Mouse (Mus musculus) forebrain, embryonic 15.5 days (tissue): ENCODE measurements around the gene Rexo4. TPM values are rescaled to one million over a fixed set of nuclear protein-coding genes. Genes with fewer than 3 reads are reported as not detected.

Source experiments
- ATAC-seq: fragments of 200-750 bp; cut with Nextera tagmentation; replicated peaks from 2 replicates; pipeline ENCODE4 v1.8.0; 2017; ENCODE audit warnings: mild to moderate bottlenecking, moderate TSS enrichment, moderate library complexity
- H3K27ac ChIP-seq: fragments of 300-500 bp; sonication (generic); replicated peaks from 2 replicates; pipeline ENCODE4 v1.5.1; 2015; ENCODE audit warnings: mild to moderate bottlenecking, inconsistent platforms
- H3K27me3 ChIP-seq: fragments of 300-500 bp; sonication (generic); 2 replicates; pipeline ENCODE4 v1.6.1; 2015; ENCODE audit warnings: inconsistent platforms
- H3K36me3 ChIP-seq: fragments of 300-500 bp; sonication (generic); 2 replicates; pipeline ENCODE4 v1.6.1; 2015; ENCODE audit warnings: mild to moderate bottlenecking, inconsistent platforms
- H3K4me1 ChIP-seq: fragments of 300-500 bp; sonication (generic); 2 replicates; pipeline ENCODE4 v1.6.1; 2015; ENCODE audit warnings: inconsistent platforms
- H3K4me2 ChIP-seq: fragments of 300-500 bp; sonication (generic); replicated peaks from 2 replicates; pipeline ENCODE4 v1.6.1; 2015; ENCODE audit warnings: mild to moderate bottlenecking, inconsistent platforms
- H3K4me3 ChIP-seq: fragments of 300-500 bp; sonication (generic); 2 replicates; pipeline ENCODE4 v1.5.1; 2015; ENCODE audit warnings: mild to moderate bottlenecking, inconsistent platforms
- H3K9ac ChIP-seq: fragments of 300-500 bp; sonication (generic); replicated peaks from 2 replicates; pipeline ENCODE4 v1.6.1; 2015; ENCODE audit warnings: mild to moderate bottlenecking, inconsistent platforms
- H3K9me3 ChIP-seq: fragments of 300-500 bp; sonication (generic); 2 replicates; pipeline ENCODE4 v1.6.1; 2016; ENCODE audit warnings: inconsistent platforms
- WGBS: fragments of 180-500 bp; shearing (Covaris S2); methylation state at CpG from one replicate; pipeline ENCODE4 v1.1.7; 2015; ENCODE audit warnings: mixed read lengths; 5-methylcytosine and 5-hydroxymethylcytosine counted together
- polyA plus RNA-seq: library from polyadenylated mRNA; unstranded; fragments of >200 nt; fragmentation: Nextera tagmentation; extraction: Ambion mirVana; gene quantifications from 2 replicates; pipeline ENCODE4 v1.2.1, GENCODE M21; 2015

The Rexo4 gene
- polyA plus RNA-seq, 1 experiment from 2014 or later, result 38.8 TPM

DNA sequence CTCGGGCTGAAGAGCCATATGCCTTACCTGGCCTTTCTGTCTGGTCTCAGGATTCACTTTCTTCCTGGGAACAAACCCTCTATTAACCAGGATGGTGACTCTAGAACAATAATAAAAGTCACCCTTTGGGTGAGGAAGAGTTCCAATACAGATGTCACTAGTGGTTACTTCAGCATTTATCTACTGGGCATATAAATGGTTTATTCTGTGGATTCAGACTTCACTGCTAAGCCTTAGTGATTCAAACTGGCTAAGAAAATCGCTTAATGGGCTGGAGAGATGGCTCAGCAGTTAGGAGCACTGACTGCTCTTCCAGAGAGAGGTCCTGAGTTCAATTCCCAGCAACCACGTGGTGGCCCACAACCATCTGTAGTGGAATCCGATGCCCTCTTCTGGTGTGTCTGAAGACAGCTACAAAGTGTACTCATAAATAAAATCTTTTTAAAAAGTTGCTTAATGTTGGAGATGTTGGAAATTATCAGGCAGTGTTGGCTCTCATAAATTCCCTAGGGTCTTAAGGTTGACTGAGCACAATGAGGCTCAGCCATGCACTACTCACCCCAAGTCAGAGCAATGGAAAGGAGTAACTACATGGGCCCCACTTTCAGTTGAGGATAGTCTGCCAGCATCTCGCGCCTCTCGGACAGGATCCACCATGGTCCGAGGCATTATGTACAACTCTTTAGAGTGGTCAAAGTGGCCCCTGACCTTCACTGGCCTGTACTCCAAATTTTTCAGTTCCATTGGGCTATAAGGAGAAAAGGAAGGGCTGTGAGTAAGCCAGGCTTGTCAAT lies 49.8 kb downstream of the Rexo4 start:
- H3K36me3 ChIP-seq, result peaks cover 43% of the 10 kb centered on the region
- no peak overlapping the region for H3K4me3 ChIP-seq
- no peak overlapping the region for H3K9ac ChIP-seq
- ATAC-seq, result no peak
- H3K9me3 ChIP-seq, result no peaks in the 10 kb centered on the region
- H3K27me3 ChIP-seq, result no peaks in the 10 kb centered on the region
- WGBS, result 61% methylated on average over 8 of the region's 8 CpGs
- 0 out of 2 replicates have a peak overlapping the region, but pooled peaks have one; percentile 96 for H3K4me2 ChIP-seq
- no peak overlapping the region for H3K27ac ChIP-seq
- H3K4me1 ChIP-seq, result peaks cover 55% of the 10 kb centered on the region

DNA sequence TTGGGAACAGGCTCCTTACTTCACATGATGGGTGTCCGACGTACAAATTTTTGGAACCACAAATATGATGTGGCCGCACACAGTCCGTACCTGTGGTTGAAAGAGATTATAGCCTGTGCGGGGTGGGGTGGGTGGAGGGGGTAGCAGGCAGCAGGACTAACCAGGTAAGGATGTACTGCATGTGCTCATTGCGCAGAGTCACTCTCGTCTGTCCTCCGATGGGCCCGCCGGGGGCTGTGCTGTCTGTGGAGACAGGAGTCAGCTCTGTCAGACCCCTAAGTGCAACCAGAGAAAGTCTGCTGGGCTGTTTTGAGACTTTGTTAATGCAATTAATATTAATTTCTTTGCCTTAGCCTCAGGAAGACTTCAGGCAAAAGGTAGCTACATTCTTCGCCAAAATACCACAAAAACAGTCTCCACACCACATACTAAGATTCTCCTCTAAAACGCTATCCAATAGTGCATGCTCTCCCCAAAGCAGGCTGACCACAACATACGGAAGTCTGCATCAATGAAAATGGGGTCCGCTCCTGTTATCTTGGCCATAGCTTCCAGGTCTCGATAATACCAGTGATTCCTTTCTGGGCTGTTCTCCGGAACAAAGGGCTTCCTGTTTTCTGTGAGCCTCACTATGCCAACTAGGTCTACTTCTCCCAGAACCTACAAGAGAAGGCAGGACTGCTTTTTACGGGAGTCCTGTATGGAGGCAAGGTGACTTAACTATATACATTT lies 50.6 kb downstream of the Rexo4 start:
- no peak for ATAC-seq
- H3K36me3 ChIP-seq, result peaks cover 35% of the 10 kb centered on the region
- H3K27ac ChIP-seq, result no peak overlapping the region
- no peak overlapping the region for H3K9ac ChIP-seq
- H3K4me2 ChIP-seq, result no peak overlapping the region
- H3K27me3 ChIP-seq, result no peaks in the 10 kb centered on the region
- WGBS, result 87% methylated on average over 17 of the region's 17 CpGs
- H3K9me3 ChIP-seq, result no peaks in the 10 kb centered on the region
- H3K4me3 ChIP-seq, result 0 out of 2 replicates have a peak overlapping the region, but pooled peaks have one; percentile 2
- H3K4me1 ChIP-seq, result peaks cover 63% of the 10 kb centered on the region

DNA sequence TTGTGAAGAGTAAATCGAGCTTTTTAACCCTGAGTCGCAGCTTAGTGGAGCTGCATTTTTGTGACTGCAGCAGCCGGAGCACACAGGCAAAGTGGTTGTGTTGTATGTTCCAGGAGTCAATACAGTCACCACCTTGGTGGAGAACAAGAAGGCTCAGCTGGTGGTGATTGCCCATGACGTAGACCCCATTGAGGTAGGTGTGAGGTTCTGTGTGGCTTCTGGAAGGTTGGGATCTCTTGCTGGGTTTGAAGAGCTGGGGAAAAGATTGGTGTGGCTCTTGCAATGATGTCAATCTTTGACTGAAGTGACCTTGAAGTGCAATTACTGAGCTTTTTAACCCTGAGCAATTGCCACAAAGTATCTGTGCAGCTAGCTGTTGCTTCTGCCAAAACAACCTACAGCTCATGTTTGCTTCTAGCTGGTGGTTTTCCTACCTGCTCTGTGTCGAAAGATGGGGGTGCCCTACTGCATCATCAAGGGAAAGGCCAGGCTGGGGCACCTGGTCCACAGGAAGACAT lies 51.9 kb downstream of the Rexo4 start:
- H3K27me3 ChIP-seq, result no peaks in the 10 kb centered on the region
- 0 out of 2 replicates have a peak overlapping the region, but pooled peaks have one; percentile 93 for H3K27ac ChIP-seq
- H3K4me2 ChIP-seq, result peak overlapping the region; percentile 92
- no peak for ATAC-seq
- H3K9ac ChIP-seq, result peak overlapping the region; percentile 94
- no peaks in the 10 kb centered on the region for H3K9me3 ChIP-seq
- peaks cover 65% of the 10 kb centered on the region for H3K4me1 ChIP-seq
- peaks cover 38% of the 10 kb centered on the region for H3K36me3 ChIP-seq
- 62% methylated on average over 5 of the region's 5 CpGs for WGBS
- H3K4me3 ChIP-seq, result peak overlapping the region; percentile 93

DNA sequence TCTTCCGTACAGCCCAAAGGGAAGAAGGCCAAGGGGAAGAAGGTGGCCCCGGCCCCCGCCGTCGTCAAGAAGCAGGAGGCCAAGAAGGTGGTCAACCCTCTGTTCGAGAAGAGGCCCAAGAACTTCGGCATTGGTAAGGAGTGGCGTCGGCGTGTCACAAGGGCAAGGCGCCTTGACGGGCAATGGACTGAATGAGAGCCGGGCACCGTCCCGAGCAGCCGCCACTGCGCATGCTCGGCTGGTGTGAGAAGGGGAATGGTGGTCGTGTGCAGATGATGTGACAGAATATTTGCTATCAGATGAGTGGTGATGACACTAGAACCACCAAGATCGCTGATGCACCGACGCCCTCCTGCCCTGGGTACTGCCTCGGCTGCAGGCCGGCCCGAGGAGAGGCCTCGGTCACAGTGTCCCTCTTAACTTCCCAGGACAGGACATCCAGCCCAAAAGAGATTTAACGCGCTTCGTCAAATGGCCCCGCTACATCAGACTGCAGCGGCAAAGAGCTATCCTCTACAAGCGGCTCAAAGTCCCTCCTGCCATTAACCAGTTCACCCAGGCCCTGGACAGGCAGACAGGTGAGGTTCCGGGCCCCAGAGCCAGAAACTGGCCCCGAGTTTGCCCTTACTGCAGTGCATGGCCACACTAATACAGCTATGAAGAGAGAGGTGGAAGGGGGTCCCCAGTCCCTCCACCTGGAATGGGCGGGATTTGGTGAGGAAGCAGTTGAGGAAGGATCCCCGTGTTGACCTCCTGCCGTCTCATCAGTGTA lies 53.0 kb downstream of the Rexo4 start:
- no peaks in the 10 kb centered on the region for H3K9me3 ChIP-seq
- peak overlapping the region; percentile 93 for H3K27ac ChIP-seq
- peak overlapping the region; percentile 93 for H3K4me3 ChIP-seq
- H3K9ac ChIP-seq, result peak overlapping the region; percentile 94
- peak; percentile 57 for ATAC-seq
- H3K27me3 ChIP-seq, result no peaks in the 10 kb centered on the region
- H3K36me3 ChIP-seq, result peaks cover 50% of the 10 kb centered on the region
- H3K4me1 ChIP-seq, result peaks cover 59% of the 10 kb centered on the region
- H3K4me2 ChIP-seq, result peak overlapping the region; percentile 92
- under 1% methylated on average over 37 of the region's 37 CpGs for WGBS

GRCm38 (mm10) chr2:26910124-26910993 lies 53.8 kb downstream of the Rexo4 start, which contains the start of the genes Med22 and Rpl7a:
Gene Med22 (minus strand): TSS chr2:26910677.
Gene Rpl7a (plus strand): TSS chr2:26910764.
- peaks cover 53% of the 10 kb centered on the region for H3K4me1 ChIP-seq
- peak within 1 kb of the TSS; percentile 92 for H3K4me2 ChIP-seq
- WGBS, result under 1% methylated on average over 72 of the region's 74 CpGs
- H3K27me3 ChIP-seq, result no peaks in the 10 kb centered on the region
- no peaks in the 10 kb centered on the region for H3K9me3 ChIP-seq
- peak; percentile 93 for ATAC-seq
- H3K9ac ChIP-seq, result peak within 1 kb of the TSS; percentile 94
- peaks cover 57% of the 10 kb centered on the region for H3K36me3 ChIP-seq
- H3K27ac ChIP-seq, result peak within 1 kb of the TSS; percentile 93
- H3K4me3 ChIP-seq, result peak within 1 kb of the TSS; percentile 93

DNA sequence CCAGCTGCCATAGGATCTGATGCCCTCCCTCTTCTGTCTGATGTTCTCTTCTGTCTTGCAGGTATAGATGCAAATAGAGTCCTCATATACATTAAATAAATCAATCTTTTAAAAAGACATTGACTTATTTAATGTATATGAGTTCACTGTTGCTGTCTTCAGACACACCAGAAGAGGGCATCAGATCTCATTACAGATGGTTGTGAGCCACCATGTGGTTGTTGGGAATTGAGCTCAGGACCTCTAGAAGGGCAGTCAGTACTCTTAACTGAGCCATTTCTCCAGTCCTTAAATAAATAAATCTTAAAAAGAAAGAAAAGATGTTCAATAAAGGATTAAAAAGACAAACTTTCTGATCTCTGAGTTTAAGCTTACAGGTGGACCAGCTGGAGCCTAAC lies 54.8 kb downstream of the Rexo4 start:
- Histone ChIP-seq H3K9me3 (no peaks in the 10 kb centered on the region), H3K9ac (peak overlapping the region; percentile 94), H3K27ac (no peak overlapping the region), H3K4me1 (peaks cover 43% of the 10 kb centered on the region), H3K4me3 (peak overlapping the region; percentile 93), H3K27me3 (no peaks in the 10 kb centered on the region), H3K36me3 (peaks cover 61% of the 10 kb centered on the region), H3K4me2 (peak overlapping the region; percentile 77)
- ATAC-seq, result no peak

DNA sequence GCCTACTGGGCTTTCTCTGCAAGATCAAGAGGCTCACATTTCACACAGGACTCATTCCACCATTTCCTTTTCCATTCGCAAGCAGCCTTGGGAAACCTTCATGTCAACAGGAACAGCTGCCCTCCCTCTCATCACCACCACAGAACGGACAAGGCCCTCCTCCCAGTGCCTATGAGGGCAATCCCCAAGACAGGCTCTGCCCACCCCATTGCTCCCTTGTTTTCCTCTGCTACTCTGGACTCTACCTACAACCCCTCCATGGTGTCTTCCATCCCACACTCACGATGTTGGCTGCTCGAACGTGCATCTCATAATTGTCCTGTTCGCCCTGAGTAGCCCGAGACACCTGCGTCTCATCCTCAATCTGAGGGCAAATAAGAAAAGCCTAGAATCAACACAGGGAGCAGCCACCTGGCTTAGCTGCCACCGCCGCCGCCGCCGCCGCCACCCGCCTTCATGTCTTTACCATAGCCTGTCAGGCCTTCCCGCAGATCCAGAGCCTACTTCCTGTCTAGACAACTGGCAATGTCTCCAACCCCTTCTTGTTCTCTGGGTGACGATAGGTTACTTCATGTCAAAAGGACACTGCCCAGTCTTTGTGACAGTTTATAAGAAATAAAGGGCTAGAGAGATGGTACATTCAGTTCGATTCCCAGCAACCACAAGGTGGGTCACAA lies 55.3 kb downstream of the Rexo4 start:
- WGBS, result 90% methylated on average over 18 of the region's 18 CpGs

DNA sequence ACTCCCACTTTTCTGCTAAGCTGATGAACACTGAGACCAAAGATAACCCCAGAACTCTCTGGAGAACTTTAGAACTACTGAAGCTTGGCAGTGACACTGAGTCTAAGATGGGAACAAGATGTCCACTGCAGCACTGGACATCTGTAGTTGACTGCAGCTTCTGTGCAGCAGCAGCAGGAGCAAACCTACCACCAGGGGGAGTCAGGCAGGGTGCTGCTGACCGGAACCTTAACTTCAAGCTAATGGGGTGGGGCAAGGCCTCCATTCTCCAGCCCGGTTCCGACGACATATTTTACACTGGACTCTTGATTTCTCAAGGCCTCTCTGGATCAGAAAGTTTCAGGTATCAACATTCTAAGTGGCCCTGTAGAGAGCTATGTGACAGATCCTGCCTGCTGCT lies 57.1 kb downstream of the Rexo4 start:
- Histone ChIP-seq H3K4me1 (peaks cover 46% of the 10 kb centered on the region), H3K36me3 (peaks cover 39% of the 10 kb centered on the region), H3K4me3 (no peak overlapping the region), H3K27ac (no peak overlapping the region), H3K9ac (no peak overlapping the region), H3K27me3 (no peaks in the 10 kb centered on the region), H3K9me3 (no peaks in the 10 kb centered on the region), H3K4me2 (no peak overlapping the region)
- ATAC-seq, result no peak
- WGBS, result 63% methylated on average over 4 of the region's 4 CpGs

More for the DNA sequence above, 55.3 kb downstream of the Rexo4 start:
- H3K27ac ChIP-seq, result no peak overlapping the region
- H3K9me3 ChIP-seq, result no peaks in the 10 kb centered on the region
- H3K9ac ChIP-seq, result peak overlapping the region; percentile 94; the same call in 1 of the 2 replicates
- no peaks in the 10 kb centered on the region for H3K27me3 ChIP-seq
- H3K36me3 ChIP-seq, result peaks cover 57% of the 10 kb centered on the region
- peak overlapping the region; percentile 93 for H3K4me3 ChIP-seq
- no peak for ATAC-seq
- H3K4me1 ChIP-seq, result peaks cover 45% of the 10 kb centered on the region
- H3K4me2 ChIP-seq, result peak overlapping the region; percentile 77

- Histone ChIP-seq H3K9me3 (no peaks in the 10 kb centered on the region), H3K4me3 (no peak overlapping the region), H3K9ac (no peak overlapping the region), H3K36me3 (peaks cover 36% of the 10 kb centered on the region), H3K4me2 (no peak overlapping the region), H3K27me3 (no peaks in the 10 kb centered on the region), H3K4me1 (peaks cover 46% of the 10 kb centered on the region), H3K27ac (no peak overlapping the region)
- ATAC-seq, result no peak
- WGBS, result 93% methylated on average over 3 of the region's 3 CpGs
Observed at GRCm38 (mm10) chr2:26906431-26906830, 57.8 kb downstream of the Rexo4 start.

DNA sequence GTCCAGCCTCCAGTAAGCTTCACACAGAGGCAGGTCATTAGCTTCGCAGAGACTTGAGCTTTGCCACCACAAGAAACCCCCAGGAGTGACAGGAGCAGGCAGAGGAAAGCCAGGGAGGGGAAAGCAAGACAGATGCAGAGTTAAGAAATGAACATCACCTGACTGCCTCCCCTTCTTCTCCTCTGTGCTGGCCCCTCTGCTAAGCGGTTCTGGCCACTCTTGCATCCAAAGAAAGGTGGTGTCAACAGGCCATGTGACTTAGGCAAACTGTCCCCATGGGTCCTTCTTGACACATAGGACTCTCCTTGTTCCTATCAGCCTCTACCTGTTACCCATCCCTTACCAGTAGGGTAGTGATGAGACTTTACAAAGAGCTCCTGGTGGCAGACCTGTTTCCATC lies 58.2 kb downstream of the Rexo4 start:
- H3K9ac ChIP-seq, result no peak overlapping the region
- no peak overlapping the region for H3K27ac ChIP-seq
- no peak for ATAC-seq
- no peak overlapping the region for H3K4me2 ChIP-seq
- WGBS, result 86% methylated on average over 2 of the region's 2 CpGs
- H3K4me3 ChIP-seq, result no peak overlapping the region
- no peaks in the 10 kb centered on the region for H3K9me3 ChIP-seq
- peaks cover 50% of the 10 kb centered on the region for H3K4me1 ChIP-seq
- H3K36me3 ChIP-seq, result peaks cover 36% of the 10 kb centered on the region
- no peaks in the 10 kb centered on the region for H3K27me3 ChIP-seq
